Comparison of ENCODE assay signal across 8 mouse cellular contexts in the genomic region with DNA sequence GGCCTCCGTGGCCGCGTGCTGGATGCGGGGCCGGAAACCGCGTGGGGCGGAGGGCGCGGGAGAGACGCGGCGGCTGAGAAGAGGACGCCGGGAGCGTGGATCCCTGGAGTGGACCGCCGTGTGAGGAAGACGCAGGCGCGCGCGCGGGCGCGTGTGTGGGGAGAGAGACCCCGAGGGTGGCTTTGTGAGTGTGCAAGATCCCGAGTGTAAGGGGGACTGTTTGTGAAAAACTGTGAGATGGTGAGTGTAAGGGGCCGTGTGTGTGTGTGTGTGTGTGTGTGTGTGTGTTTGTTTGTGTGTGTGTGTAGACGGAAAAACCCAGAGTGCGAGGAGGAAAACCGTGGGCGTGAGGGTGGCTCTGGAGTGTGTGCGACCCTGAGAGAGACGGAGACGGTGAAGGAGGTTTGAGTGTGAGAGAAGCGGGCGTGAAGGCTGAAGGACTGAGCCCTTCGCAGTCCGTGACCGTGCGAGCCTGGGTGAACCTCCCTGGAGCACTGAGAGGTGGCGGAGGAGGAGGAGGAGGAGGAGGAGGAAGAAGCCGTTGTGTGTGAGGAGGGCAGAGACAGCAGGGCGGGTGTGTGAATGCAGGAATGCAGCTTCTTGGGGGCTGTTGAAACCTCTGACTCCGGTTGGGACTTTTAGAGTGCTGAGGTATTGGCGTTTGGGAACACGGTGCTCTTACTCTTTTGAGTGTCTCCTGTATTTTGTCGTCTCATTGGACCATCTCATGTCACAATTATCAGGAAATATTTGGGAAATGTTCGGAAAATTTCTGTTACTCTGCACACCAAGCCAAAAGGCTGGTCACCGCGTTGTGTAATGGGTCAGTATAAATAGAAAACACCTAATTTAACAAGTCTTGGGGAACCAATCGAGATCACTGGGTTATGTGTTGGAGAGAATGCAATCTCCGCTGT. TPM values are rescaled to one million over a fixed set of nuclear protein-coding genes. Genes with fewer than 3 reads are reported as not detected.
A peak's percentile ranks its signal among the peaks of the same experiment; 100 is the strongest.
DNase-seq lines count a peak whose midpoint lies in the region; ATAC-seq and TF ChIP-seq lines count a peak whose summit lies in the region.

No protein-coding gene starts in this region.

- H3K4me2 ChIP-seq in heart, embryonic 11.5 days, result peak overlapping the region; percentile 90

- H3K9ac ChIP-seq in heart, embryonic 11.5 days (ENCODE audit: low read depth, low read length), result peak overlapping the region; percentile 93

- peaks cover 3% of the 10 kb centered on the region; the same call in 1 of the 2 replicates for H3K4me1 ChIP-seq in heart, embryonic 11.5 days (ENCODE audit: control insufficient read depth, insufficient read depth, low read length)

- peaks cover 4% of the 10 kb centered on the region for H3K36me3 ChIP-seq in C2C12 (ENCODE audit: control insufficient read depth, insufficient read depth)
- no peaks in the 10 kb centered on the region for H3K36me3 ChIP-seq in heart, embryonic 11.5 days (ENCODE audit: control insufficient read depth, insufficient read depth, low read length)

- peaks cover 62% of the 10 kb centered on the region for H3K79me2 ChIP-seq in C2C12 (ENCODE audit: control insufficient read depth, insufficient read depth)

- H3K4me3 ChIP-seq in C2C12 (ENCODE audit: insufficient read depth, poor library complexity, severe bottlenecking), result peak overlapping the region; percentile 69
- H3K4me3 ChIP-seq in heart, embryonic 11.5 days (ENCODE audit: low read depth, low read length), result peak overlapping the region; percentile 84
- peak overlapping the region; percentile 90 for H3K4me3 ChIP-seq in left cerebral cortex, adult 2 months

- no peak for TF ChIP-seq CTCF in C2C12 (IDR thresholded peaks at IDR 0.05; ENCODE audit: control insufficient read depth, insufficient read depth, insufficient read length)
- TF ChIP-seq CTCF in left cerebral cortex, adult 2 months (IDR thresholded peaks at IDR 0.05), result no peak

- peak; percentile 67; the same call in 1 of the 2 replicates for ATAC-seq in heart, embryonic 11.5 days (replicated peaks; ENCODE audit: insufficient number of reproducible peaks, low FRiP score, low TSS enrichment)

- H3K79me3 ChIP-seq in C2C12 (ENCODE audit: low read depth), result peaks cover 44% of the 10 kb centered on the region

- H3ac ChIP-seq in C2C12 (ENCODE audit: control insufficient read depth, insufficient read length, low read depth), result peak overlapping the region; percentile 90

- H3K27me3 ChIP-seq in C2C12 (ENCODE audit: control insufficient read depth, insufficient read depth, insufficient read length), result no peaks in the 10 kb centered on the region
- no peaks in the 10 kb centered on the region for H3K27me3 ChIP-seq in heart, embryonic 11.5 days (ENCODE audit: control insufficient read depth, insufficient read depth, low read length)

- H3K27ac ChIP-seq in heart, embryonic 11.5 days (ENCODE audit: low read depth, low read length), result peak overlapping the region; percentile 82
- peak overlapping the region; percentile 93 for H3K27ac ChIP-seq in left cerebral cortex, adult 2 months

- 1% methylated on average over 54 of the region's 54 CpGs for WGBS in heart, embryonic 11.5 days (ENCODE audit: insufficient replicate concordance)

- DNase-seq in MN1 (ENCODE audit: low spot score), result peak; percentile 54
- peak; percentile 46 for DNase-seq in embryo, embryonic 11.5 days (ENCODE audit: low read depth, low spot score)
- DNase-seq in left cerebral cortex, adult 2 months (ENCODE audit: extremely low spot score in 1 of 2, low spot score in 2 of 2), result peak in 1 of 2 experiments; percentile 31
- DNase-seq in lung, postnatal 25 days (ENCODE audit: low spot score), result peak; percentile 31
- DNase-seq in retina, embryonic 14.5 days (ENCODE audit: low spot score), result peak; percentile 72
- no peak for DNase-seq in T-cell, adult 2 months (ENCODE audit: low spot score)

- no peaks in the 10 kb centered on the region for H3K9me3 ChIP-seq in heart, embryonic 11.5 days (replicated peaks; ENCODE audit: control insufficient read depth, low read length)

- intact Hi-C loops in left cerebral cortex, adult 2 months (cut with DNase I), result loop anchor here (2.0 to 10.0 kb wide), 2 partner anchors 42 to 236 kb away; a partner anchor contains a TSS

TF ChIP-seq in C2C12, 6 proteins besides CTCF, POLR2A, EP300 and RAD21:
- TF ChIP-seq USF1 (IDR thresholded peaks at IDR 0.05; ENCODE audit: low read depth) (no peak), MAX (IDR thresholded peaks at IDR 0.05) (peak; percentile 1)

RNA-seq across cellular contexts. Expression of a gene that starts 0.6 kb away (rescaled TPM):
- 21.3 TPM for polyA plus RNA-seq in C2C12 (2012; fragmentation: generic; extraction: Trizol)
- 64.5 and 67.4 TPM in 2 replicates for polyA plus RNA-seq in heart, embryonic 11.5 days (2014; fragmentation: Nextera tagmentation; extraction: Ambion mirVana)
- 10 to 100 TPM; 24.9 to 26.5 TPM for total RNA-seq in left cerebral cortex, adult 2 months (2021)

RNA-seq across cellular contexts. Expression of a gene that starts 19.1 kb away (rescaled TPM):
- 13.0 TPM for polyA plus RNA-seq in C2C12 (2012; fragmentation: generic; extraction: Trizol)
- 3.0 and 7.2 TPM in 2 replicates for polyA plus RNA-seq in heart, embryonic 11.5 days (2014; fragmentation: Nextera tagmentation; extraction: Ambion mirVana)
- 10 to 100 TPM; 24.4 to 24.8 TPM for total RNA-seq in left cerebral cortex, adult 2 months (2021)

RNA-seq across cellular contexts. Expression of a gene that starts 32.5 kb away (rescaled TPM):
- polyA plus RNA-seq in C2C12 (2012; fragmentation: generic; extraction: Trizol), result 0.04 TPM
- polyA plus RNA-seq in heart, embryonic 11.5 days (2014; fragmentation: Nextera tagmentation; extraction: Ambion mirVana), result 1.3 and 1.4 TPM in 2 replicates
- total RNA-seq in left cerebral cortex, adult 2 months (2021), result under 1 TPM in 1 of 2 experiments, not detected in 1; 0.41 TPM

RNA-seq across cellular contexts. Expression of a gene that starts 41.5 kb away (rescaled TPM):
- 30.1 TPM for polyA plus RNA-seq in C2C12 (2012; fragmentation: generic; extraction: Trizol)
- polyA plus RNA-seq in heart, embryonic 11.5 days (2014; fragmentation: Nextera tagmentation; extraction: Ambion mirVana), result 27.2 and 31.7 TPM in 2 replicates
- 10 to 100 TPM; 28.5 to 29.4 TPM for total RNA-seq in left cerebral cortex, adult 2 months (2021)

RNA-seq across cellular contexts. Expression of a gene that starts 41.5 kb away (rescaled TPM):
- polyA plus RNA-seq in C2C12 (2012; fragmentation: generic; extraction: Trizol), result 40.3 TPM
- 40.1 and 41.8 TPM in 2 replicates for polyA plus RNA-seq in heart, embryonic 11.5 days (2014; fragmentation: Nextera tagmentation; extraction: Ambion mirVana)
- total RNA-seq in left cerebral cortex, adult 2 months (2021), result 10 to 100 TPM; 36.5 to 39.4 TPM
